Mouse (Mus musculus): Measurements from ENCODE around the gene Junb. TPM values are rescaled to one million over a fixed set of nuclear protein-coding genes. Genes with fewer than 3 reads are reported as not detected.
A peak's percentile ranks its signal among the peaks of the same experiment; 100 is the strongest.

Junb gene
- total RNA-seq (2021) = 10 to 100 TPM; 73.3 to 85.1 TPM

DNA sequence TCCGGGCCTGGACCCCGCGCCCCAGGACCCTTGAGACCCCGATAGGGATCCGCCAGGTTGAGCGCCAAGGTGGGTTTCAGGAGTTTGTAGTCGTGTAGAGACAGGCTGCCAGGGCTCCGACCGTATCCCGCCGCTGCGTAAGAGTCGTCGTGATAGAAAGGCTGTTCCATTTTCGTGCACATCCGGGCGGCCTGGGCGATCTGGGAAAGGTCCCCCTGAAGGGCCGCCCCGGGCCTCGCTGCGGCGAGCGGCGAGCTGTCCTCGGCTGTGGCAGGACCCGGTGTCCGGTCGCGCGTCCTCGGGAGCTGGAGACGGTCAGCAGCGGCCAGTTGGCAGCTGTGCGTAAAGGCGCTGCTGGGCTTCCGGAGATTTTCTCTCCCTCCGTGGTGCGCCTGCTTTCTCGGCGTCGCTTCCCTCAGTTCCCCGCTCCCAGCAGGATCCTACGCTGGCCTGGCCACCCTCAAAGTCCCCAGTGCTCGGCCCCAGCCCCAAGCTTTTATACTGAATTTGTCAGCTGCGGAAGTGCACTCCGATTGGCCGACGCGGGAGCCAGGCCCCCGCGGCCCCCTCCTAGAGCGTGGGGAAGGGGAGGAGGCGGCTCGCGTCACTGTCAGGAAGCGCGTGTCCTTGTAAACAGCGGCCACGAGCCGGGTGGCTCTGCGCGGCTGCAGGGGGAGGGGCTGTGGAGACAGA is at the start of gene Junb:
Gene Junb (minus strand): TSS at position 471 of the 693 bp plus-strand sequence.
- intact Hi-C loops (cut with DNase I) = loop anchor here (1.0 to 5.0 kb wide), 2 partner anchors 8 to 981 kb away; partner anchors contain the start of gene Samd1
- DNase-seq (ENCODE audit: low spot score in 2 of 2) = peak; percentile 95 to 98

DNA sequence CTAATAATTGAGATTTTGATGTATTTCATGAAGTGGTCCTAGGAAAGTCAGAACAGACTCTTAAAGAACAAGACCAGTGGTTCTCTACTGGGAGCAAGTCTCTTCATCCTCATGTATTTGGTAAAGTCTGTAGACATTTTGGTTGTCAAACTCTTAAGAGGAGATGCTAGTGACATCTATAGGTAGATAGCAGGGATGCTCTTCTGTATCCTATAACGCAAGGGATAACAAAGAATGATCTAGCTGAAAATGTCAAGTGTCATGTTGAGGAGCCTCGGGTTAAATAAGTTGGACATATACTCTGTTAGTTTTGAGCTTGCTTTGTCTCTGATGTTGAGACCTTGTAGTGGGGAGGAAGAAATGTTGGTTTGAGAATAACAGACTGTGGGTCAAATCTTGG is 49.4 kb upstream of the Junb start:
- intact Hi-C loops (cut with DNase I) = no loop called here

DNA sequence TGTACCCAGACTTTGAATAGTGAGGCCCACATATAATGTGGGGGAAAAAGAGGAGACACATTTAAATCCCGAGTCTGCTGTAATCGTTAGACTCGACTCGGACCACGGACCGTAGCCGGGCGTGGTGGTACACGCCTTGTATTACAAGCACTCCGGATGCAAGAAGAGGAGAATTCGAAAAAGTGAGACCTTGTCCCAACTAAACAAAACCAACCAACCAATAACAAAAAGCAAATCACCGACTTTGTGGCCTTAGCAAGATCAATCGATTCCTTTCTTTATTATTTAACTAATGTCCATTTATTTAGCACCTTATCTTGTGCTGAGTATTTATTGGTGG is 49.0 kb upstream of the Junb start:
- intact Hi-C loops (cut with DNase I) = no loop called here
- no peak for DNase-seq (ENCODE audit: low spot score in 2 of 2)

More for the DNA sequence above, 49.4 kb upstream of the Junb start:
- DNase-seq (ENCODE audit: low spot score in 2 of 2) = no peak

DNA sequence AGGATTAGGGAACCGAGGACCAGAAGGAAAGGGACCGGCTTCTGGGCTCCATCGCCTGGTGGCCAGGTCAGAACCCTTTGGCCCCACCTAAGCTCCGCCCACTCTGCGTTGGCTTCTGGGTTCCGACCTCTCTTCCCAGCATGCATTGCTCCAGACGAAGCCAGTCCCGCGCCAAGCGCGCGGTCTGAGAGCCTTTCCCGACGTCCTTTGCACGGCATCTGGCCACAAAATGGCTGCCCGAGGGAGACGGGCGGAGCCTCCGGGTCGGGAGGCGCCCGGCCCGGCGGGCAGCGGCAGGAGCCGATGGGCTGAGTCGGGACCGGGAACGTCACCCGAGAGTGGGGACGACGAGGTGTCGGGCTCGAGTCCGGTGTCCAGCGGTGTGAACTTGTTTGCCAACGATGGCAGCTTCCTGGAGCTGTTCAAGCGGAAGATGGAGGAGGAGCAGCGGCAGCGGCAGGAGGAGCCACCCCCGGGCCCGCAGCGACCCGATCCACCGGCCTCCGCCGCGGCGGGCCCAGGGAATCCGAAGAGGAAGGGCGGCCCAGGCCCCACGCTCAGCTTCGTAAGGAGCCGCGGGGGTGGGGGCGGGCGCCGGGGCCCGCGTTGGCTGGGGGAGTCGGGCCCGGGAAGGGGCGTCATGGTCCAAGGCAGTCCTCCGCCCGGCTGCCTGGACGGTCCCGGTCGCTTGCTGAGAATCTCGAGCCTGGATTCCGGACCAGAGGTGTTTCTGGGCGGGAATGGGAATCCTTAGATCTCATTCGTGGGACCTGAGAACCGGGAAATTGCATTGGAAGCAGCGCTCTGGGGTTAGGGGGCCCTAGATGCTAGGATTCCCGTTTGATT is 48.4 kb upstream of the Junb start, which contains the start of gene Trir:
Gene Trir (plus strand): TSS at position 154 of the 846 bp plus-strand sequence.
- DNase-seq (ENCODE audit: low spot score in 2 of 2) = peak; percentile 96
- intact Hi-C loops (cut with DNase I) = no loop called here

DNA sequence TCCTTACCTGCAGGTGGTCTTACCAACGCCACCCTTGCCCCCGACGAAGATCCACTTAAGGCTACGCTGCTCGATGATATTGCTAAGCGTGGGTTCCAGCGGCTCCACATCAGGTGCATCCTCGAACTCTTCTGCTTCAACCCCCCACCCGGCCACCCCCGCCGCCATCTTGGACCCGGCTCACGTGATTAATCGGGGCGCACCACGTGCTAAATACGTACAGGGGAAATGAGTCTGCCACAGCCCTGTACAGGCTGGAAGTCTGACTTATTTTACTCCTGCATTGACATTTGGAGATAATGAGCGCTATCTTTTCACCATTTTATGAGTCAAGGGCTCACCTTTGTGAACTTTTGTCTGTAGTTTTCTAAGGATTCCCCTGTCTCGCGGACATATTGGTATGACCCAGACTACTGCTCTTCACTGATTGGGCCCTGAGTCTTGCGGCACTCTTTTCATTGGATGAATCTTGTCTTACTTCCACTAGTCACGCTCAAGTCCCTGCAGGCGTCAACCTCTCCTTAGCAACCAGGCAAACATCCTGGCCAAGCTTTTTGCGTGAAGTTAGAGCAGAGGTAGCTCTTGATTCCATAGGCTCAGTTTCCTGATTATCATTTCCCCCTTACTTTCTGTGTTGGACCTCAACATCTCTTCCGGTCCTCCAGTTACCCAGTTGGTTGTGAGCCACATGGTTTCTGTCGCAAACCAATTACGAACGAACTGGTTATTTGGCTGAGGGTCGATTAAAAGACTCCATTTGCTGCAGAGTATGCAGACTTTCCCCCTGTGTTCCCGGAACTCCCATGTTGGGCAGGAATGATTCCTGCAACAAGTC is 46.8 kb upstream of the Junb start, which contains the start of gene Asna1:
Gene Asna1 (minus strand): TSS at position 184 of the 835 bp plus-strand sequence.
- DNase-seq (ENCODE audit: low spot score in 2 of 2) = peak; percentile 86 to 94
- intact Hi-C loops (cut with DNase I) = loop anchor here (2.0 kb wide), 1 partner anchor 51 kb away; no protein-coding TSS in a partner anchor

DNA sequence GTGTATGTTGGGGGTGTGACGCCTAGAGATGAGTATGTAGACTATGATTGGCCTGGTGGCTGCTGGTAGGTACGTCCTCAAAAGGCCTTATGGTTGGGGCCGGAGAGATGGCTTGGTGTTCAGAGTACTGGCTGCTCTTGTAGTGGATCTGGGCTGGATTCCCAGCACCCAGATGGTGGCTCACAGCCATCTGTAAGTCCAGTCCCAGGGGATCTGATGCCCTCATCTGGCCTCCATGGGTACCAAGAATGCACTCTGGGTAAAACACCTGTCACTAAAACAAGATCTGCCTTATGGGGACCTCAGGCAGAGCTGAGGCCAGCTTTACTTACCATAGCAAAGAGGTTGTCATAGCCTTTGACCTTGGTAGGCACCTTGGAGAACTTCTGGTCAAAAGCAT is 45.3 kb upstream of the Junb start:
- intact Hi-C loops (cut with DNase I) = loop anchor here (2.0 kb wide), 1 partner anchor 49 kb away; no protein-coding TSS in a partner anchor
- no peak for DNase-seq (ENCODE audit: low spot score in 2 of 2)

DNA sequence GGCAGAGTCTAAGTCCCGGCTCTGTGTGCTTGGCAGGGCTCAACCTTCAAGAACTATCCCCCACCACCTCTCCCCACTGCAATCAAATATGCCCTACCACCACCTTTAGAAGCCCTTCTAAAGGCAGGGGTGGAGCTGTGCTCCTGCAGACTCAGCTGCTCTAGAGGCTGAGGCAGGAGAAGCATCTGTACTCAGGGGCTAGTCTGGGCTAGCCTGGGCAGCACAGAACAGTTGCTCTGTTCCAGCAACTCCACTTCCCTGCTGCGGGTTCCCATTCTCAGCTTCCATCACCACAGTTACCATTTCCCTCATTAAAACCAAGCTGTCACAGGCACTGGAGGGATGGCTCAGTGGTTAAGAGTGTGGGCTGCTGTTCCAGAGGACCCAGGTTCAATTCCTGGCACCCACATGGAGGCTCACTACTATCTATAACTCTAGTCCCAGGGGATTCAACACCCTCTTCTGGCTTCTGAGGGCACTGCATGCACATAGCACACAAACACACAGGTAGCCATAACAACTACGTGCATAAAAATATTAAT is 43.1 kb upstream of the Junb start:
- intact Hi-C loops (cut with DNase I) = no loop called here
- no peak for DNase-seq (ENCODE audit: low spot score in 2 of 2)

DNA sequence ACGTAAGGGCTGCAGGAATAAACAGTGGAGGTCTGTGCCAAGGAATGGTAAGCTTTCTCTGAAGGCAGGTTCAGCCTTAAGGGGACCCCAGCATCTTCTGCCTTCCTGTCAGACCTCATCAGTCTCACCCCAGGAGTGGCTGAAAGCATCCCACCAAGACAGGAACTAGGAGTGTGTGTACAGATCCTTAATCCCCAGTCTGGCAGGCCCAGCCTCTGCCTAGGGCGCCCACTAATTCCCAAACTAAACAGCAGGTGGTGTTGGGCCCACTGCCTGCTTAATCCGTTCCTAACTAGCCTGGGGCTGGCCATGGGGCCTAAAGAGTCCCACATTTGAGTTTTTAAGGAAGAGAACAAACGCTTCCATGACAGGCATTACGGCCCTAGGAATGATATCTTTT is 38.7 kb upstream of the Junb start:
- intact Hi-C loops (cut with DNase I) = no loop called here

DNA sequence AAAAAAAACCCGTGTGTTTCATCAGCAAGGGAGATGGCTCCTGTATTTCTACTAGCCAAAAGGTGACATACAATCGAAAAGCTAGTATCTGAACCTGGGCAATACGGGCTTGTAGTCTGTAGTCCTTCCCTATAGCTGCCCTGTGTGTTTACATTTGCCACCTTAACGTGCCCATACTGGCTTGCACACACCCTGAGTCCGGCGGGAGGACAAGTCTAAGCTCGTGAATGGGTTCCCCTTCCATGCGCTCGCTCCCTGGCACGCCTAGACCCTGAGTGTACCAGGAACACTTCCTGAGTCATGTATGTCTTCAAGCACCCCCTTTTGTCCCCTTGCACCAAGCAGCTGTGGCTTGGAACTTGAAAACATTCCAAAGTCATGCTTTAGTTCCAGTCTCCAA is 38.2 kb upstream of the Junb start:
- no peak for DNase-seq (ENCODE audit: low spot score in 2 of 2)
- intact Hi-C loops (cut with DNase I) = no loop called here

More for the DNA sequence above, 38.7 kb upstream of the Junb start:
- DNase-seq (ENCODE audit: low spot score in 2 of 2) = no peak

DNA sequence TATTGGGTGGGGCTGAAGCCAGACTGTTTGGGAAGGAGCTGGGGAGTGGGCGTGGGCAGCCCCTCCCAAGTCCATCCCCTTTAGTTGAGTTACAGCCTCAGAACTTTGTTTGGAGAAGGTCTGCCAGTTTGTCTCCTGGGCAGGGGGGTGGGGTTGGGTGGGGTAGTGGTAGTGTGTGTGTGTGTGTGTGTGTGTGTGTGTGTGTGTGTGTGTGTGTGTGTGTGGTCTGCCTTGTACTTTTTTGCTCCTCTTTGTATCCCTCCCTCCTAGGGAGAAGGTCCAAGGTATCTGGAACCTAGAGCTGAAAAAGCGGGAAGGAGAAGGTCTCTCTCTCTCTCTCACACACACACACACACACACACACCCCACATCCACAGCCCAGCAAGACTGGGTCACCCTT is 35.9 kb upstream of the Junb start, which contains the start of gene Best2:
Gene Best2 (minus strand): TSS at position 101 of the 400 bp plus-strand sequence.
- DNase-seq (ENCODE audit: low spot score in 2 of 2) = no peak
- intact Hi-C loops (cut with DNase I) = no loop called here

DNA sequence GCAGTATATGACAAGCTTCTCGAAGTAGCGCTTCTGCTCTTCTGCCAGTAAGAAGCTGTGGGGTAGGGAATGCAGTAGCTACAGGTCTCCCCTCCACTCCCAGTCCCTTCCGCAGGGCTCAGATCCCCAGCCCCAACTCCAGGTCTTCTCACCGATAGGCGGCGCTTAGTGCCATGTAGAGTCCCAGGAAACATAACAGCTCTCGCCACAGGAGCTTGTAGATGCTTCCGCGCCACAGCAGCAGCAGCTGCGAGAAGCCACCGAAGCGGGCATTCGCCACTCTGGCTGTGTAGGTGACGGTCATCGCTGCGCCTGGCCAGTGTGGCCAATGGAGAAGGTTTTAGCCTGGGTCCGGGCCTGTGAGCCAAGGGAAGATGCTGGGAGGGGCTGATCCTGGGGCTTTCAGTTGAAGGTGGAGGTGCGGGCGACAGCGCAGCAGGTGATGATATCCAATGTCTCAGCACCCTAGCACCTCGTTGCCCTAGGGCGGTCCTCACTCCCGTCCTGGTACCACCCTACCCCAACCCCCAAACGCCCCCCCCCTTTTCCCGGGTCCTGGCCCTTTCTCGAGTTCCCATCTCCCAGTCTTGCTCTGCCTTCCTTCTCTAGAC is 34.8 kb upstream of the Junb start:
- intact Hi-C loops (cut with DNase I) = no loop called here
- DNase-seq (ENCODE audit: low spot score in 2 of 2) = peak; percentile 81 to 85

DNA sequence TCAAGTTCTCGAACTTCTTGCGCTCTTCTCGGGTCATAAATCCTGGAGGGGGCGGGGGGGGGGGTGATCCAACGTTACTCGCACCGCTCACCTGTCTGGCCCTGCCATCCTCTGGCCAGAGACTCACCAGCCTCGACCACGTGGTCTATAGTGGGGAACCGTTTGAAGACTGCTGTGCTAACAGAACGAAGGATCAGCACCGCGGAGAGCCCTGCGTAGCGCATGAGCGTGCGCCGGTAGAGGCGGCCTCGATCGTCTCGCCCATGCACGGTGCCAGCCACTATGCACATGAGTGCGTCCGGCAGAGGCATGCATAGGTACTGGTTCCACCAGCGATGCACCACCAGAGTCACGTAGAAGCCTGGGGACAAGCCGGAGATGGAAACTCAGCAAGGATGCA is 32.7 kb upstream of the Junb start:
- intact Hi-C loops (cut with DNase I) = no loop called here
- DNase-seq (ENCODE audit: low spot score in 2 of 2) = no peak

DNA sequence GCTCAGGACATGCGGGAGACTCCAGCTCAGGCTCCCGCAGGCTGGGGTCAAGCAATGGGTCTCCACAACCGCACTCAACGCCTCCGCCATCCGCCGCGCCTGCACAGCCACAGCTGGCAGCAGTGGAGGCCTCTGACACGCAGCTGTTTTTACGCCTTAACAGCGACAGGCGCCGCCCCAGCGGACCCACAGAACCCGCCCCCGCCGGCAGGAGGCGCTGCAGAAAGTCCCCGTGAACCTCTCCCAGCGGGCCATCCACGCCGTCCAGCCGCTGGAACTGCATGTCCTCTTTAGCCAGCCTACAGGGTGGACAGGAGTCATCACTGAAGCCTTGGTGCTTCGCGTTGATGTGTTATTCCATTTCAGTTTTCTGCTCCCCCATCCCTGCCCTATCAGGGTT is 29.2 kb upstream of the Junb start:
- DNase-seq (ENCODE audit: low spot score in 2 of 2) = no peak
- intact Hi-C loops (cut with DNase I) = no loop called here

DNA sequence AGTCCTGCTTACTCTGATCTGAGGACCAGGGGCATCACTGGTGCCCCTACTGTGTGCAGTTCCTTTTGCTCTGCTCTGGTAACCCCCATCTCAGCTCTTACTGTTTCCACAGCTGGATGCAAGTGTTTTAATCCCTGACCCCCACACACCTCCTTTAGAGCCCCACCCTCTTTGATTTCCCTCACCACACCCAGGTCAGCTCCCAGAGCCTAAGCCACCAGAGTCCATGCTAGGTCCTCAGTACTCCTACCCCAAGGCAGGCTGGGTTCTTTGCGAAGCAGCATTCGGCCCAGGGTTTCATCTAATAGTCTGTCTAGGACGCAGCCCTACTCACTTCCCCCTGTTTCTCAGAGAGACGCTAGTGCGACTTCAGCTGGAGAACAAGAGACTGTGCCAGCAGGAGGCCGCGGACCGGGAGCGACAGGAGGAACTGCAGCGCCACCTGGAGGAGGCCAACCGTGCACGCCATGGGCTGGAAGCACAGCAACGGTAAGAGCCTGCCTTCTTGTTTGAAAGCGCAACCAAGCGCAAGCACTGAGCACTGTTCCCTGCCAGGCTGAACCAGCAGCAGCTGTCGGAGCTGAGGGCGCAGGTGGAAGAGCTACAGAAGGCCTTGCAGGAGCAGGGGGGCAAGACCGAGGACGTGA is 19.3 kb upstream of the Junb start:
- intact Hi-C loops (cut with DNase I) = no loop called here
- peak; percentile 90 to 96 for DNase-seq (ENCODE audit: low spot score in 2 of 2)

DNA sequence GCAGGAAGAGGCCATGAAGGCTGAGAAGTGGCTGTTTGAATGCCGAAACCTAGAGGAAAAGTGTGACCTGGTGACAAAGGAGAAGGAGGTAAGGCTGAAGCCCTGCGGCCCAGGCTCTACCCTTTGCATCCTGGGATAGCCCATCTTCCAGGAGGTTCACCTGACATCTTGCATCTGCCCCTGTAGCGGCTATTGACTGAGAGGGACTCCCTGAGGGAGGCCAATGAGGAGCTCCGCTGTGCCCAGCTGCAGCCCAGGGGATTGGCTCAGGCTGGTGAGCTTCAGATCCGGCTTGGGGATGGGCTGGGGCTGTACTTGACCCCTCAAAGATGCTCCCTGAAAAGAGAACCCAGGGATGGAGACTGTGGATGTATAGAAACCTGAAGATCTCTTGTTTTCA is 18.5 kb upstream of the Junb start:
- DNase-seq (ENCODE audit: low spot score in 2 of 2) = no peak
- intact Hi-C loops (cut with DNase I) = no loop called here

DNA sequence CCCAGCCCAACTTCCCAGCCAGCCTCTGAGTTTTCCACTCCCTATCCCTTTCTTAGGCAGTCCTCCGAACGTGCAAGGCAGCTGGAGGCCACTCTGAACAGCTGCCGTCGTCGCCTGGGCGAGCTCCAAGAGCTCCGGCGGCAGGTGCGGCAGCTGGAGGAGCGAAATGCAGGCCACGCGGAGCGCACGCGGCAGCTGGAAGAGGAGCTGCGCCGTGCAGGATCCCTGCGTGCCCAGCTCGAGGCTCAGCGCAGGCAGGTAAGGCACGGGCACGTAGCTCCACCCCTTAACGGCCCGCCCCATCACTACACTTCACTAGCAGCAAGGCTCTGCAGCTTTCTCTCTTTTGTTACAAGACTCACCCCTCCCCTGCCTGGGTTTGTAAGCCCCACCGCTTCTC is 17.2 kb upstream of the Junb start:
- DNase-seq (ENCODE audit: low spot score in 2 of 2) = no peak
- intact Hi-C loops (cut with DNase I) = no loop called here

DNA sequence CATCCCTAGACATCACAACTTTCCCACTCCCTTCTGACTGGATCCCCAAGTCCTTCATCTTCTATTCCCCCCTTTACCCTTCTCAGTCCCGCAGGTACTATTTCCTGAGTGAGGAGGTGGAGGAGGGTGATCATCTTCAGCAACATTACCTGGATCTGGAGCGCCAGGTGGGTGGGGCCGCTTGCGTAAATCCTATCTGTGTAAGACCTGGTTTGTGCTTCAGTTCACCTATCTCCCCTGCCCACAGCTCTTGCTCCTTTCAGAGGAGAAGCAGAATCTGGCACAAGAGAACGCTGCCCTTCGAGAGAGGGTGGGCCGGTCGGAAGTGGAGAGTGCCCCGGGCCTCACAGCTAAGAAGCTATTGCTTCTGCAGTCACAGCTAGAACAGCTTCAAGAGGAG is 15.9 kb upstream of the Junb start:
- intact Hi-C loops (cut with DNase I) = no loop called here
- no peak for DNase-seq (ENCODE audit: low spot score in 2 of 2)

DNA sequence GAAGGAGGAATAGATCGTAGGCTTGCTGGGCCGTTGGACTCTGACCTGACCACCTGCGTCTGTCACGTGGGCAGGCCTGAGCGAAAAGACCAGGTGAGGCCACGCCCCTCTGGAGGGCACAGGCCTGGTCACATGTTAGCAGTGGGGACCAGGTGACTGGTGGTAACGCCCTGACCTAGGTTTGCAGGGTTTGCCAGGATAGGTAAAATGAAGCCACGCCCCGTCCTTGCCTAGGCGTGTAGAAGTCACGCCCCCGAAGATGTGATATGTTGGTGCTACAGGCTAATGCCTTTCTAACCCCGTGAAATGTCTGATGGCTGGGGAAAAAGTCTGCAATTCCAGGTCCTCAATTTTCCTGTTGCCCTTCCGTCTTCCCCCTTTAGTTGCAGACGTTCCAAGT is 12.3 kb upstream of the Junb start:
- DNase-seq (ENCODE audit: low spot score in 2 of 2) = no peak
- intact Hi-C loops (cut with DNase I) = loop anchor here (1.0 kb wide), 1 partner anchor 15 kb away; no protein-coding TSS in a partner anchor

DNA sequence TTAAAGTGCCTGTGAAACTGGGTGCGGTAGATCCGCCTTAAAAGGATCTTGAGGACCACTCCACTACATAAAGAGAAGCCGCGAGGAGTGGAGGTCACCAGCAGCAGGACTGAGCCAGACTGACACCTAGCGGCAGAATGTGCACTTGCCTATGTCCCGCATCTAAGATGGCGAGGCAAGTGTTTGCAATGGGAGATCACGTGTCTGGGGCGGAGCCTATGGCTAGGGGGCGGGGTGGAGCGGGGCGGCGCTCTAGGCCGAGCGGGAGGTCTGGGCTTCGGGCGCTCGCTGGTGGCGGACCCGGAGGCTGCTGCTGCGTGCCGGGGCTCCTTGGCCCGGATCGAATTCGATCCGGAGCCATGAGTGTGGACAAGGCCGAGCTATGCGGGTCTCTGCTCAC is 11.8 kb upstream of the Junb start, which contains the start of gene Hook2:
Gene Hook2 (plus strand): TSS at position 255 of the 400 bp plus-strand sequence.
- intact Hi-C loops (cut with DNase I) = loop anchor here (1.0 kb wide), 1 partner anchor 14 kb away; no protein-coding TSS in a partner anchor
- peak; percentile 97 to 99 for DNase-seq (ENCODE audit: low spot score in 2 of 2)
